Mouse (Mus musculus) lung, postnatal 0 days (tissue): ENCODE results near the gene U2af1. TPM values are rescaled to one million over a fixed set of nuclear protein-coding genes. Genes with fewer than 3 reads are reported as not detected.

ENCODE experiments used
- ATAC-seq: fragments of 200-750 bp; cut with Nextera tagmentation; 2 replicates; pipeline ENCODE4 v1.8.0; 2017; ENCODE audit warnings: moderate library complexity
- DNase-seq: peaks from one replicate; pipeline ENCODE4 v3.0.0-alpha.2; 2016; ENCODE audit warnings: low spot score
- H3K27ac ChIP-seq: fragments of 300-500 bp; sonication (generic); 2 replicates; pipeline ENCODE4 v1.5.1; 2014; ENCODE audit warnings: antibody characterized with exemption, mild to moderate bottlenecking, low read length, mixed read lengths
- H3K27me3 ChIP-seq: fragments of 300-500 bp; sonication (generic); replicated peaks from 2 replicates; pipeline ENCODE4 v1.6.1; 2014; ENCODE audit warnings: low read length, mixed read lengths; ENCODE audit not compliant: insufficient read depth
- H3K36me3 ChIP-seq: fragments of 300-500 bp; sonication (generic); 2 replicates; pipeline ENCODE4 v1.6.1; 2014; ENCODE audit warnings: low read length, mixed read lengths; ENCODE audit not compliant: insufficient read depth
- H3K4me1 ChIP-seq: fragments of 300-500 bp; sonication (generic); 2 replicates; pipeline ENCODE4 v1.6.1; 2014; ENCODE audit warnings: antibody characterized with exemption, low read depth, low read length, mixed read lengths; ENCODE audit not compliant: insufficient read depth
- H3K4me2 ChIP-seq: fragments of 300-500 bp; sonication (generic); replicated peaks from 2 replicates; pipeline ENCODE4 v1.6.1; 2014; ENCODE audit warnings: low read depth, mild to moderate bottlenecking, low read length, moderate library complexity, mixed read lengths
- H3K4me3 ChIP-seq: fragments of 300-500 bp; sonication (generic); 2 replicates; pipeline ENCODE4 v1.5.1; 2014; ENCODE audit warnings: low read depth, low read length
- H3K9ac ChIP-seq: fragments of 300-500 bp; sonication (generic); replicated peaks from 2 replicates; pipeline ENCODE4 v1.6.1; 2014; ENCODE audit warnings: low read depth, mild to moderate bottlenecking
- H3K9me3 ChIP-seq: fragments of 300-500 bp; sonication (generic); 2 replicates; pipeline ENCODE4 v1.6.1; 2016; ENCODE audit warnings: low read length, mixed read lengths
- CTCF ChIP-seq: IDR thresholded peaks from 2 replicates; pipeline ENCODE4 v1.5.1; 2016; ENCODE audit warnings: antibody characterized with exemption, mild to moderate bottlenecking
- EP300 ChIP-seq: IDR thresholded peaks from 2 replicates; pipeline ENCODE4 v1.6.1; 2016; ENCODE audit warnings: antibody characterized with exemption, mild to moderate bottlenecking, control low read depth
- WGBS: fragments of 180-500 bp; shearing (Covaris S2); extraction: QIAGEN DNeasy Blood & Tissue Kit; methylation state at CpG from one replicate; pipeline ENCODE4 v1.1.7; 2014; 5-methylcytosine and 5-hydroxymethylcytosine counted together
- polyA plus RNA-seq: library from polyadenylated mRNA; unstranded; fragments of >200 nt; fragmentation: Nextera tagmentation; extraction: Ambion mirVana; gene quantifications from 2 replicates; pipeline ENCODE4 v1.2.1, GENCODE M21; 2015

The U2af1 gene
- polyA plus RNA-seq, 1 experiment from 2014 or later: 161 TPM

GRCm38 (mm10) chr17:31642331-31642730, 16.4 kb downstream of the U2af1 start:
- ATAC-seq (no peak), DNase-seq (no peak)
- 48% methylated on average over 8 of the region's 8 CpGs for WGBS
- H3K9me3 ChIP-seq: no peaks in the 10 kb centered on the region
- H3K27ac ChIP-seq: no peak overlapping the region
- H3K27me3 ChIP-seq: no peaks in the 10 kb centered on the region
- no peak for TF ChIP-seq EP300
- no peak for TF ChIP-seq CTCF
- no peaks in the 10 kb centered on the region for H3K4me1 ChIP-seq
- no peak overlapping the region for H3K4me2 ChIP-seq
- H3K4me3 ChIP-seq: no peak overlapping the region
- no peak overlapping the region for H3K9ac ChIP-seq
- 0 out of 2 replicates have a peak, but pooled peaks cover 10% of the 10 kb centered on the region for H3K36me3 ChIP-seq

GRCm38 (mm10) chr17:31639651-31640050, 19.0 kb downstream of the U2af1 start:
- Histone ChIP-seq H3K4me3 (no peak overlapping the region), H3K27me3 (no peaks in the 10 kb centered on the region), H3K4me2 (no peak overlapping the region), H3K27ac (no peak overlapping the region), H3K9ac (no peak overlapping the region), H3K36me3 (no peaks in the 10 kb centered on the region), H3K4me1 (peaks cover 5% of the 10 kb centered on the region), H3K9me3 (no peaks in the 10 kb centered on the region)
- TF ChIP-seq EP300 (no peak), CTCF (no peak)
- WGBS: 53% methylated on average over 4 of the region's 4 CpGs
- no peak for ATAC-seq
- DNase-seq: no peak

DNA sequence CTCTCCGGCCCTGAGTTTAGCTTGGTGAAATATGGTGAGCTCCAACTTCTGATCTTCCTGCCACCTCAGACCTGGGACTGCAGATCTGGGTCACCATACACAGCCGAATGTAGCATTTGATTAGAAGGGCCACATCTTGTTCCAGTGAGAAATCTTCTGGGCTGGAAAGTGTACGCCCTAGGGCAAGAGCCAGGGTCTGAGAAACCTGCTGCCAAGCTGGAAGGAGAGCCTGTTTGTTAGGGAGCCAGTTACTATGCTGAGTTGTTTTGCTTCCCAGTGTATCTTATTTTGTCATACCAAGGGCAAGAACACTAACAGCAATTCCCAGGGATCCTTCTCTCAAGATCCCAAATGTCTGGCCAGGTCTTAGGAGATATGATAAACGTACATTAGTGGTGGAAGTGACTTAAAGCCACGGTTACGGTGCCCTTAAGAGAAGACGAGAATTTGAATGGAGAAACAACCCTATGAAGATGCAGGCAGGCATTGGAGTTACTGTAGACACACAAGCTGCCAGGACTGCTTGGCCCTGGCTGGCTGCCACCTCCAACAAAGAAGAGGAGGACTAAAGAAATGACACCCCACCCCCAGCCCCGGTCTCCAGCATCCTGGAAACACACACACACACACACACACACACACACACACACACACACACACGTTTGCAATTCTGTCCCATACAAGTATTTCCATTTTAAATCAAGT, 20.7 kb downstream of the U2af1 start:
- H3K27me3 ChIP-seq: no peaks in the 10 kb centered on the region
- H3K4me3 ChIP-seq: no peak overlapping the region
- H3K4me2 ChIP-seq: no peak overlapping the region
- 30% methylated on average over 9 of the region's 9 CpGs for WGBS
- no peak overlapping the region; the same call in 1 of the 2 replicates for H3K27ac ChIP-seq
- ATAC-seq: no peak
- peaks cover 5% of the 10 kb centered on the region for H3K4me1 ChIP-seq
- DNase-seq: peak; percentile 51
- H3K9ac ChIP-seq: no peak overlapping the region
- H3K9me3 ChIP-seq: no peaks in the 10 kb centered on the region
- no peaks in the 10 kb centered on the region for H3K36me3 ChIP-seq
- no peak for TF ChIP-seq EP300
- TF ChIP-seq CTCF: no peak

DNA sequence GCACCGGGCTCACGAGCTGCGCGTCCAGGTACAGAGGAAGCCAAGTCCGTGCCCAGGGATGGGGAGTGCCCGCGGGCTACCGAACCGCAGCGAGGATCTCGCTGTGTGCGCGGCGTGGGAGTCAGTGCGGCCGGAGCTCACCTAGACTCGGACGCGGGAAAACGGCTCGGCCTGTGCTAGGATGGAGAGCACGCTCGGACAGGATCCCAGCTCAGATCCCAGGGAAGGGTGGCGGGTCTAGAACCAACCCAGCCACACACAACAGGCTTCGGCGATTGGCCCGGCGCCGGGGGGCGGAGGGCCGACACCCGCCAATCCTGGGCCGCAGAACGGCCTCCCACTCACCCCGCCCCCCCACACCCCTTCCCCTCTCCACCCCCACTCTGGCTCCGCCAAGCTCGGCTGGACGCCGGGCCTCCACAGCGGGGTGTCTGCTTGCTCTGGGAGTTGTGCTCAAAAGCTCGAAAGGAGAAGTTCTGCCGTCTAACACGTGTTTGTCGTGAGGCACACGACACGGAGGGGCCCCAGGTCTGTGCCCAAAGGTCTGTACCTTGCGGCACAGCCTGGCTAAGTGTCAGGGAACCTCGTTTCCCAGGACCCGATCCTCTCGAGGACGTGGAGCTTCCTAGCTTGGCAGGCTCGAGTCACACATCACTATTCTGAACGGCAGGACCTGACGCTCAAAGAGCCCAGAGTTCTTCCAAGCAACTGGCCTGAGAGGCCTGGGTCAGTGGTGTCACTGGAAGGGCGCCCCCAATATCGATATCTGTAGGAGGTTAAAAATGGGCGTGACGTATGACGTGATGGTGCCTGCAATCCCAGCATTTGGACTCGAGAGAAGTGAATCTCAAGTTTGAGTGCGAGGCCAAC, 21.5 kb downstream of the U2af1 start, which contains the start of gene Cbs:
Gene Cbs (minus strand): TSS at position 297 of the 870 bp plus-strand sequence.
- H3K9ac ChIP-seq: peak within 1 kb of the TSS; percentile 19
- TF ChIP-seq CTCF (no peak), EP300 (no peak)
- no peaks in the 10 kb centered on the region for H3K36me3 ChIP-seq
- peak within 1 kb of the TSS; percentile 89 for H3K4me2 ChIP-seq
- peak; percentile 84 for DNase-seq
- H3K27me3 ChIP-seq: no peaks in the 10 kb centered on the region
- peaks cover 5% of the 10 kb centered on the region for H3K4me1 ChIP-seq
- 2% methylated on average over 60 of the region's 61 CpGs for WGBS
- ATAC-seq: peak; percentile 96
- peak within 1 kb of the TSS; percentile 55; the same call in 1 of the 2 replicates for H3K27ac ChIP-seq
- H3K4me3 ChIP-seq: peak within 1 kb of the TSS; percentile 45
- no peaks in the 10 kb centered on the region for H3K9me3 ChIP-seq

- DNase-seq: peak; percentile 21
- Histone ChIP-seq H3K36me3 (no peaks in the 10 kb centered on the region), H3K27me3 (no peaks in the 10 kb centered on the region), H3K4me2 (peak overlapping the region; percentile 89), H3K27ac (no peak overlapping the region), H3K4me3 (peak overlapping the region; percentile 45), H3K4me1 (peaks cover 5% of the 10 kb centered on the region), H3K9ac (peak overlapping the region; percentile 19; the same call in 1 of the 2 replicates), H3K9me3 (no peaks in the 10 kb centered on the region)
- no peak for ATAC-seq
- TF ChIP-seq CTCF: no peak
- no peak for TF ChIP-seq EP300
- 6% methylated on average over 45 of the region's 45 CpGs for WGBS
Observed at GRCm38 (mm10) chr17:31636277-31636941, 22.3 kb downstream of the U2af1 start.

- H3K27me3 ChIP-seq: no peaks in the 10 kb centered on the region
- H3K9ac ChIP-seq: no peak overlapping the region
- no peak for ATAC-seq
- H3K27ac ChIP-seq: no peak overlapping the region
- H3K36me3 ChIP-seq: no peaks in the 10 kb centered on the region
- peaks cover 5% of the 10 kb centered on the region for H3K4me1 ChIP-seq
- no peaks in the 10 kb centered on the region for H3K9me3 ChIP-seq
- H3K4me3 ChIP-seq: no peak overlapping the region
- DNase-seq: no peak
- 52% methylated on average over 11 of the region's 11 CpGs for WGBS
- H3K4me2 ChIP-seq: no peak overlapping the region
- no peak for TF ChIP-seq CTCF
- no peak for TF ChIP-seq EP300
Observed at GRCm38 (mm10) chr17:31635781-31636180, 22.9 kb downstream of the U2af1 start.
